Mouse (Mus musculus): ENCODE measurements around the gene Rpl41. TPM values are rescaled to one million over a fixed set of nuclear protein-coding genes. Genes with fewer than 3 reads are reported as not detected.

Gene Rpl41
- 4,323 and 4,329 TPM in 2 replicates for polyA plus RNA-seq (2015; fragmentation: Nextera tagmentation; extraction: Ambion mirVana)

GRCm38 (mm10) chr10:128548947-128549681 lies at the start of gene Rpl41:
Gene Rpl41 (minus strand): TSS chr10:128549305.
- WGBS = under 1% methylated on average over 31 of the region's 31 CpGs
- H3K4me3 ChIP-seq = peak within 1 kb of the TSS; percentile 80

GRCm38 (mm10) chr10:128598476-128598875 lies 49.4 kb upstream of the Rpl41 start:
- WGBS = 58% methylated on average over 2 of the region's 2 CpGs

More at GRCm38 (mm10) chr10:128548947-128549681, at the start of gene Rpl41:
- Histone ChIP-seq H3K4me2 (peak within 1 kb of the TSS; percentile 83), H3K27me3 (no peaks in the 10 kb centered on the region), H3K4me1 (peaks cover 9% of the 10 kb centered on the region), H3K9ac (peak within 1 kb of the TSS; percentile 96), H3K36me3 (peaks cover 15% of the 10 kb centered on the region), H3K9me3 (no peaks in the 10 kb centered on the region), H3K27ac (peak within 1 kb of the TSS; percentile 98)
- ATAC-seq (ENCODE audit: insufficient number of reproducible peaks, insufficient read depth, low FRiP score, low TSS enrichment, low read depth) = peak; percentile 88

GRCm38 (mm10) chr10:128592797-128593196 lies 43.7 kb upstream of the Rpl41 start:
- H3K4me3 ChIP-seq = no peak overlapping the region
- 86% methylated on average over 5 of the region's 5 CpGs for WGBS
- no peaks in the 10 kb centered on the region for H3K36me3 ChIP-seq
- no peak for ATAC-seq (ENCODE audit: insufficient number of reproducible peaks, insufficient read depth, low FRiP score, low TSS enrichment, low read depth)
- no peak overlapping the region for H3K9ac ChIP-seq
- no peaks in the 10 kb centered on the region for H3K9me3 ChIP-seq
- no peak overlapping the region for H3K27ac ChIP-seq
- H3K27me3 ChIP-seq = peaks cover 28% of the 10 kb centered on the region
- H3K4me1 ChIP-seq = peaks cover 7% of the 10 kb centered on the region; the same call in 1 of the 2 replicates
- no peak overlapping the region for H3K4me2 ChIP-seq

More at GRCm38 (mm10) chr10:128598476-128598875, 49.4 kb upstream of the Rpl41 start:
- no peak overlapping the region for H3K4me3 ChIP-seq
- H3K4me1 ChIP-seq = no peaks in the 10 kb centered on the region
- H3K27ac ChIP-seq = no peak overlapping the region
- H3K9ac ChIP-seq = no peak overlapping the region
- ATAC-seq (ENCODE audit: insufficient number of reproducible peaks, insufficient read depth, low FRiP score, low TSS enrichment, low read depth) = no peak
- H3K27me3 ChIP-seq = no peaks in the 10 kb centered on the region
- H3K9me3 ChIP-seq = no peaks in the 10 kb centered on the region
- no peak overlapping the region for H3K4me2 ChIP-seq
- H3K36me3 ChIP-seq = no peaks in the 10 kb centered on the region

- H3K4me2 ChIP-seq = no peak overlapping the region
- H3K36me3 ChIP-seq = no peaks in the 10 kb centered on the region
- no peak overlapping the region for H3K4me3 ChIP-seq
- H3K27me3 ChIP-seq = peaks cover 41% of the 10 kb centered on the region
- H3K9ac ChIP-seq = no peak overlapping the region
- H3K9me3 ChIP-seq = no peaks in the 10 kb centered on the region
- ATAC-seq (ENCODE audit: insufficient number of reproducible peaks, insufficient read depth, low FRiP score, low TSS enrichment, low read depth) = no peak
- H3K4me1 ChIP-seq = peaks cover 15% of the 10 kb centered on the region
- WGBS = 87% methylated on average over 6 of the region's 6 CpGs
- no peak overlapping the region for H3K27ac ChIP-seq
Observed at GRCm38 (mm10) chr10:128591436-128591835, 42.3 kb upstream of the Rpl41 start.

GRCm38 (mm10) chr10:128590193-128590690 lies 41.1 kb upstream of the Rpl41 start:
- peak; percentile 21; the same call in 1 of the 2 replicates for ATAC-seq (ENCODE audit: insufficient number of reproducible peaks, insufficient read depth, low FRiP score, low TSS enrichment, low read depth)
- 0% methylated on average over 43 of the region's 43 CpGs for WGBS

GRCm38 (mm10) chr10:128589464-128590192 lies 40.5 kb upstream of the Rpl41 start, which contains the start of gene Erbb3:
Gene Erbb3 (minus strand): TSS chr10:128589652.
- Histone ChIP-seq H3K4me2 (peak within 1 kb of the TSS; percentile 99), H3K9ac (peak within 1 kb of the TSS; percentile 71), H3K36me3 (no peaks in the 10 kb centered on the region), H3K27me3 (peaks cover 45% of the 10 kb centered on the region), H3K9me3 (no peaks in the 10 kb centered on the region), H3K4me3 (peak within 1 kb of the TSS; percentile 64), H3K27ac (peak within 1 kb of the TSS; percentile 91), H3K4me1 (peaks cover 16% of the 10 kb centered on the region)
- ATAC-seq (ENCODE audit: insufficient number of reproducible peaks, insufficient read depth, low FRiP score, low TSS enrichment, low read depth) = peak; percentile 27
- under 1% methylated on average over 43 of the region's 43 CpGs for WGBS

More at GRCm38 (mm10) chr10:128590193-128590690, 41.1 kb upstream of the Rpl41 start:
- Histone ChIP-seq H3K36me3 (no peaks in the 10 kb centered on the region), H3K9ac (peak overlapping the region; percentile 71), H3K27me3 (peaks cover 45% of the 10 kb centered on the region), H3K4me1 (peaks cover 16% of the 10 kb centered on the region), H3K27ac (peak overlapping the region; percentile 91), H3K4me2 (peak overlapping the region; percentile 99), H3K4me3 (peak overlapping the region; percentile 64), H3K9me3 (no peaks in the 10 kb centered on the region)

GRCm38 (mm10) chr10:128588775-128589463 lies 39.8 kb upstream of the Rpl41 start:
- Histone ChIP-seq H3K4me3 (peak overlapping the region; percentile 64), H3K9ac (peak overlapping the region; percentile 71), H3K4me2 (peak overlapping the region; percentile 99), H3K36me3 (no peaks in the 10 kb centered on the region), H3K4me1 (peaks cover 20% of the 10 kb centered on the region), H3K27me3 (peaks cover 47% of the 10 kb centered on the region), H3K27ac (peak overlapping the region; percentile 91), H3K9me3 (no peaks in the 10 kb centered on the region)
- ATAC-seq (ENCODE audit: insufficient number of reproducible peaks, insufficient read depth, low FRiP score, low TSS enrichment, low read depth) = peak; percentile 18; the same call in 1 of the 2 replicates
- WGBS = 2% methylated on average over 23 of the region's 23 CpGs

GRCm38 (mm10) chr10:128588136-128588535 lies 39.0 kb upstream of the Rpl41 start:
- Histone ChIP-seq H3K27me3 (peaks cover 51% of the 10 kb centered on the region), H3K36me3 (no peaks in the 10 kb centered on the region), H3K27ac (no peak overlapping the region), H3K9ac (no peak overlapping the region), H3K4me2 (peak overlapping the region; percentile 99), H3K4me1 (peaks cover 25% of the 10 kb centered on the region), H3K9me3 (no peaks in the 10 kb centered on the region), H3K4me3 (peak overlapping the region; percentile 64)
- no peak for ATAC-seq (ENCODE audit: insufficient number of reproducible peaks, insufficient read depth, low FRiP score, low TSS enrichment, low read depth)
- 26% methylated on average over 1 of the region's 1 CpGs for WGBS

- WGBS = 24% methylated on average over 8 of the region's 8 CpGs
- Histone ChIP-seq H3K27me3 (peaks cover 51% of the 10 kb centered on the region), H3K4me1 (peaks cover 25% of the 10 kb centered on the region), H3K9ac (no peak overlapping the region), H3K4me2 (peak overlapping the region; percentile 99), H3K9me3 (no peaks in the 10 kb centered on the region), H3K36me3 (no peaks in the 10 kb centered on the region), H3K4me3 (peak overlapping the region; percentile 64), H3K27ac (peak overlapping the region; percentile 75)
- ATAC-seq (ENCODE audit: insufficient number of reproducible peaks, insufficient read depth, low FRiP score, low TSS enrichment, low read depth) = no peak
Observed at GRCm38 (mm10) chr10:128587697-128588096, 38.6 kb upstream of the Rpl41 start.

GRCm38 (mm10) chr10:128587120-128587519 lies 38.0 kb upstream of the Rpl41 start:
- Histone ChIP-seq H3K9me3 (no peaks in the 10 kb centered on the region), H3K27me3 (peaks cover 51% of the 10 kb centered on the region), H3K4me1 (peaks cover 25% of the 10 kb centered on the region), H3K4me3 (peak overlapping the region; percentile 64; the same call in 1 of the 2 replicates), H3K36me3 (no peaks in the 10 kb centered on the region), H3K9ac (0 out of 2 replicates have a peak overlapping the region, but pooled peaks have one; percentile 46), H3K4me2 (peak overlapping the region; percentile 99), H3K27ac (peak overlapping the region; percentile 75)
- 30% methylated on average over 4 of the region's 4 CpGs for WGBS
- no peak for ATAC-seq (ENCODE audit: insufficient number of reproducible peaks, insufficient read depth, low FRiP score, low TSS enrichment, low read depth)

GRCm38 (mm10) chr10:128586546-128586945 lies 37.4 kb upstream of the Rpl41 start:
- Histone ChIP-seq H3K4me3 (no peak overlapping the region), H3K27me3 (peaks cover 51% of the 10 kb centered on the region), H3K27ac (peak overlapping the region; percentile 75), H3K4me1 (peaks cover 25% of the 10 kb centered on the region), H3K4me2 (peak overlapping the region; percentile 99), H3K36me3 (0 out of 2 replicates have a peak, but pooled peaks cover 2% of the 10 kb centered on the region), H3K9me3 (no peaks in the 10 kb centered on the region), H3K9ac (peak overlapping the region; percentile 46; the same call in 1 of the 2 replicates)
- no peak for ATAC-seq (ENCODE audit: insufficient number of reproducible peaks, insufficient read depth, low FRiP score, low TSS enrichment, low read depth)
- WGBS = 5% methylated on average over 1 of the region's 1 CpGs

Measured in embryonic facial prominence, embryonic 13.5 days (tissue).